Mouse (Mus musculus) spleen, postnatal 10 days (tissue): ENCODE measurements around the gene Nucb1.
"Not testable (repeated sequence)": the region's sequence is repeated elsewhere in the genome, so short reads cannot be mapped to it uniquely, and the experiment has no call there.

ENCODE experiments used
- DNase-seq, 2 experiments: peaks; one replicate each; pipeline ENCODE4 v3.0.0; 2021 to 2022; ENCODE audit warnings: low spot score in 2 of 2

The Nucb1 gene

DNA sequence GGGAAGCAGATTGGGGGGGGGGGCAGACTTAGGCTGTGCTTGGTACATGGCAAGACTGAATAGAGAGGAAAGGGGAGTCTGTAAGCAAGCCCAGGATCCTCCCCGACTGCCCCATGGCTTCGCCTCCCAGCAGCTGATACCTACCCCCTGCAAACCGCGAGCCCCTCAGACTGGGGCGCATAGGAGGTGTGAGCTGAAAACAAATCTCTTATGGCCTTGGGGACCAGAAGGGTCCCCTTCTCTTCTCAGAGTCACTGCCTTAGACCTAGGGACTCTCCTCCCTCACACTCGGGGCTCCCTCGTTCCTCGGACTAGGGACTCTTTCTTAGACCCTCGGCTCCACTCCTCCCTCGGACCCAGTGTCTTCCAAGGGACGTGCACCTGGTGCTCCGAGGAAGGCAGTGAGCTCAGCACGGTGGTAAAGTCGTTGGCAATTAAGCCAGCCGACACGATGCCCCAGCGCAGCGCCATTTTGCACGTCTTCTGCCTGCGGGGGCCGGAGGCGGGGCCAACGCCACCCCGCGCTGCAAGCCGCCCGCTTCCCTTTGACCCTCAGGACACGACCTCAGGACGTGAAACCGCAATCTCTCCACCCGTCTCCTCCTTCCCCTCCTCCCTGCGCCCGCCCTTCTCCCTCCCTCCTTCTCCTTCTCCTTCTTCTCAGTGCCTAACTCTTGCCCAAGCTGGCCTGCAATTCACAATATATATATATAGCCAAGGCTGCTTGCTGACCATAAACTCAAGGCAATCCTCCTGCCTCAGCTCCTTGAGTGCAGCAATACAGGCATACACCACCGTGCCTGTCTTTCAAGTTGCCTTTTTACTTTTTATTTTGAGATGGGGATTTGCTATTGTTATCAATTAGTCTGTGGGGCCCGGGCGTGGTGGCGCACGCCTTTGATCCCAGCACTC lies 21.7 kb downstream of the Nucb1 start, which contains the start of gene Dhdh:
Gene Dhdh, minus strand, starts transcription at position 513 of the 912 bp plus-strand sequence.
- DNase-seq = peak; percentile 49 to 71

DNA sequence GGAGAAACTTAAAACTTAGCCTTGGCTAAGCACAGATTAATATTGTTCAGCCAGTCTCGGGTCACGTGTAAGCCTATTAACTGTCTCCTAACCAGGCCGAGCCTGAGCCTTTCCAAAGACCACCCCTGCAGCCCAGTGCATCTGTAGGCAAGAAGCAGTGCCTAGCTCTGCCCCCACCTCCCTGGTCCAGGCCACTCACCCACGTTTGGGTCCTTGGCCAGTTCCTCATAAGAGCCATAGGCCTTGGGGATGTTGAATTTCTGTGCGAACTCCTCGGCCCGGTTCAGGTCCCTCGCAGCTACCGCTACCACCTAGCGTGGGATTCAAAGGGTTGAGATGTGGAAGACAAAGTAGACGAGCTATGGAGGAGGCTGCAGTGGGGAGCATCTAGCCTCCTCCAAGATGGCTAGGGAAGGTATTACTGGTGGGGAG lies 22.3 kb downstream of the Nucb1 start:
- DNase-seq = no peak

DNA sequence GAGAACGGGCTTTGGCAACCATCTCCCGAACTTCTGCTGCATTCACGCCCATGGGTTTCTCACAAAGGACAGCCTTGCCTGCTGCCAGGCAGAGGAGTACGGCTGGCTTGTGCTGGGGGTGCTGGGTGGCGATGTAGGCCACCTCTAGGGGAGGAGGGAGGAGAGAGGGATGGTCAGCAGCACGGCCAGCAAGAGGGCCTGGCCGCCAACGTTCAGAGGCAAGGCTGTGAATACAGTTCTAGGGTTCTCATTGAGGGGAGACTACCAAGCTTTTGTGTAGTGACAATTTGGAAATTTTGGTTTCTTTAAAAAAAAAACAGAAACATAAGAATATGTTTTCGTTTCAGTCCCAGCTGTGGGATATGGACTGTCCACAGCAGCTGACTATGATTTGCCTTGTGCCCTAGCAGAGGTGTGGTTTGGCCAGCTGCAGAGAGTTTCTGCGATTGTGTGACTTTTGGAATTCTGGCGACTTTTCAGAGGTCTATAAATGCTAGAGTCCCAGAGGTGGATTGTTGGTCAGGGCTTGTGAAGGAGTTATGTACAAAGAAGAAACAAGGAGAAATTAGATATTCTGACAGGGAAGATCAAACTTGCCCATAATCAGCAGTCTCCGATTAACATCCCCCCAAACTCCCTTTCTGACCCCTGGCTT lies 23.3 kb downstream of the Nucb1 start, which contains the start of gene Gm45808:
Gene Gm45808, minus strand, starts transcription at position 51 of the 655 bp plus-strand sequence.
- no peak for DNase-seq

DNA sequence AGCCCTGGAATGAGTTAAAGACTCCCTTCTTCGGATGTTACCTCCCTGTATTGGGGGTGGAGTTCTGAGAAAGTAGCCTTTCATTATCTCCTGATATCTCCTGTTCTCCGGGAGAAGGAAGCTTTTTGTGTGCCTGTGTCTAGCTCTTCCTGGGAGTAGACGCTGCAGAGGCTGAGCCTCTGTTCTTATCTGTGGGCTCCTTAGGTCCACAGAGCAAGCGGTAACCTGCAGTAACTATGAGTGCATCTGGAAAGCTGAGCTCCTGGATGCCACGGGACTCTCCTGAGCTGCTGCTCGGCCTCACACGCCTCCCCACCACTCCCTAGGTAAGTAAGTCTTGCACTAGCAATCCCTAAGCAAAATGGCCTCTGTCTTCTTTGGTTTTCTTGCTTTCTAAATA lies 24.0 kb downstream of the Nucb1 start:
- no peak for DNase-seq

DNA sequence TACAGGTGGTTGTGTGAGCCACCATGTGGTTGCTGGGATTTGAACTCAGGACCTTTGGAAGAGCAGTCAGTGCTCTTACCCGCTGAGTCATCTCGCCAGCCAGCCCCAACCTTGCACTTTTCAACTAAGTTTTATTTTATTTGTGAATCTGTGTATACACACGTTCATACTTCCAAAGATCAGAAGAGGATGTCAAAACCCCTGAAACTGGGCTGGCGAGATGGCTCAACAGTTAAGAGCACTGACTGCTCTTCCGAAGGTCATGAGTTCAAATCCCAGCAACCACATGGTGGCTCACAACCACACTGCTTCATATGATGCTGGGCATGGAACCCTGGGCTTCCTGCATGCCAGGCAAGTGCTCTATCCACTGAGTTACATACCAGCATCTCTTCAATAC lies 25.2 kb downstream of the Nucb1 start:
- not testable (repeated sequence) for DNase-seq

- no peak for DNase-seq
Observed at GRCm38 (mm10) chr7:45482166-45482565, 28.0 kb downstream of the Nucb1 start.

GRCm38 (mm10) chr7:45481374-45481927 lies 28.8 kb downstream of the Nucb1 start, which contains the start of gene Tulp2:
Gene Tulp2, plus strand, starts transcription at chr7:45481877.
- peak; percentile 57 to 80 for DNase-seq

DNA sequence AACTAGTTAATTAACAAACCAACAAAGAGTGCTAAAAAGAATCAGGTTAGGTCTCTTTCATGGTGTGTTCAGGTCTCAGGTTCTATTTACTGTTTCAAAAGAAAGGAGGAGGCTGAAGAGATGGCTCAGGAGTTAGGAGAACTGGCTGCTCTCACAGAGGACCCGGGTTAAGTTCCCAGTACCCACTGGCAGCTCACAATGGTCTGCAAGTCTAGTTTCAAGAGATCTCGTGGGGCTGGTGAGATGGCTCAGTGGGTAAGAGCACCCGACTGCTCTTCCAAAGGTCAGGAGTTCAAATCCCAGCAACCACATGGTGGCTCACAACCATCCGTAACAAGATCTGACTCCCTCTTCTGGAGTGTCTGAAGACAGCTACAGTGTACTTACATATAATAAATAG lies 29.9 kb downstream of the Nucb1 start:
- DNase-seq = not testable (repeated sequence)

GRCm38 (mm10) chr7:45478774-45479173 lies 31.4 kb downstream of the Nucb1 start:
- no peak for DNase-seq

GRCm38 (mm10) chr7:45477003-45477402 lies 33.2 kb downstream of the Nucb1 start:
- DNase-seq = peak; percentile 45 to 80

DNA sequence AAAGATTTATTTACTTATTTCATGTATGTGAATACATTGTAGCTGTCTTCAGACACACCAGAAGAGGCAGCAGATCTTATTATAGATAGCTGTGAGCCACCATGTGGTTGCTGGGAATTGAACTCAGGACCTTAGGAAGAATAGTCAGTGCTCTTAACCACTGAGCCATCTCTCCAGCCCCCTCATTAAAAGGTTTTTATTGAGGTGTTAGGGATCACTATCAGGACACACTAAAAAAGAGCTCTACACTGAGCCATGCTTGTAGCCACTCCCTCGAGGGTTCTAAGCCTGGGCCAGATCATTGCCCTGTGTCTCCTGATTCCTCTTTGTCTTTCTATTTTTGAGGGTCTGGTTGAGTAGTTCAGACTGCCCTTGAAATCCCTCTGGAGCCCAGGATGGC lies 33.8 kb downstream of the Nucb1 start:
- DNase-seq = no peak

DNA sequence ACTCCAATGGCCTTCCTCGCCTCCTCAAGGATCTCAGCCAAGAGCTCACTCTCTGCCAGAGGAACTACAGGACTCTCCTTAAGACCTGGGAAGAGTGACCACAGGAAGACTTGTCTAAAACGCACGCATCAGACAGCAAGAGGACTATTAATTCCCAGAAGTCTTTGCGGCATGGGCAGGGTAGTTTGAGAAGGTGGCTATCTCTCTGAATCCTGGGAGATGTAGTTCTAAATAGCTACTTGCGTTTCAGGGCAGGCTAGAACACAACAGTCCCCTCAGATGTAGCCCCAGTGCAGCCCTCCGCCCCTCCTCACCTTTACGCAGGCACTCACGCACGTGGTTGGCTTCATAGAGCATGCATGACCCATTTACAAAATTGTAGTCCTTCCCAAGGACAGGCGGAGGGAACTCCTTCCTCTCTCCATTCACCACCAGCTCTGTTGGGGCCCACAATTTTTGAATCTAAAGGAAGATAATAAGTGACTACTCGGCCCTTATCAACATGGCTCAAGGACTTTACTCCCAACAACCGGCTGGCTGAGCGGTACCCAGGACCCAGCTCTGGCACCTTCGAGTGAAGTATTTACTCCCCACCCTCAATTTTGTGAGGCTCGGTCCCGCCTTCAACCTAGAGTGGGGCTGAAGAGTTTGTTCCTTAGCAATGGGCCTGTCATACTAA lies 34.8 kb downstream of the Nucb1 start:
- no peak for DNase-seq

DNA sequence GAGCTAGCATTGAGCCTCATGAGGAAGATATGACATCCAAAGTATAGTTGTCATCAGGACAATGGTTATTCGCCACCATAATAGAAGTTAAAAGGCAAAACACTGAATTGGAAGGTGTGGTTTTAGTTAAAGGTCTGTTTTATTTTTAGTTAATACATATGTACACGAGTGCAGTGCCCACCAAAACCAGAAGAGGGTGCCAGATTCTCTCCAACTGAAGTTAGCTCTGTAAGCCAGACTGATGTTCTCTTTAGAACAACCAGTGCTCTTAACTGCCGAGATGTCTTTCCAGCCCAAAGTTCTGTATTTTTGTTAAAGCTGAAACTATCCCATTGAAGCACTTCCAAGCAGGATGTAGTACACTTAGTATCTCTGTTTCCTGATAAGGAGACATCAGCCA lies 39.3 kb downstream of the Nucb1 start:
- peak; percentile 79 to 90 for DNase-seq

DNA sequence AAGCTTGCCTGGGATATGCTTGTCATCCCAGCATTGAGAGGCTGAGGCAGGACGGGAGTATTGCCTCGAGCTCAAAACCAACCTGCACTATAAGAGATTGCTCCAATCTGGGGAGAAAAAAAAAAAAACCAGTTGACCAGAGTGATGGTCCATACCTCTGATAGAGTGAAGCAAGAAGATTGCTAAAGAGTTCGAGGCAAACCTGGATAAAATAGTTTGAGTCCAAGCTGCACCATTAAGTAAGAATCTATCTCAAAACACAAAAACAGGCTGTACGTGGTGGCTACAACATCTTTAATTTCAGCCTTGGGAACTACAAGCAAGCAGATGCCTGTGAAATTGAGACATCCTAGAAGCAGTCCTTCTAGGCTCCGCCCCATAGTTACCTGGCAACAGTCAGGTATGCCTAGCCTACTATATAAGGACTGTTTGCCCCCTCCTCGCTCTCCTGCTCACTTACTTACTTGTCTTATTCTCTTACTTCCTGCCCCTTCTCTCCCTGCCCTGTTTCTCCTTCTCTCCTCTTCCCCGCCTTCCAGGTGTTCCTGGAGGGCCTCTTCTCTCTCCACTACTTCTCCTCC lies 43.0 kb downstream of the Nucb1 start:
- DNase-seq = no peak

GRCm38 (mm10) chr7:45466283-45467089 lies 43.7 kb downstream of the Nucb1 start, which contains the start of gene Bax:
Gene Bax, minus strand, starts transcription at chr7:45466898.
- DNase-seq = peak; percentile 91 to 97

GRCm38 (mm10) chr7:45465549-45465948 lies 44.7 kb downstream of the Nucb1 start:
- DNase-seq = no peak

GRCm38 (mm10) chr7:45465112-45465511 lies 45.1 kb downstream of the Nucb1 start:
- no peak for DNase-seq

DNA sequence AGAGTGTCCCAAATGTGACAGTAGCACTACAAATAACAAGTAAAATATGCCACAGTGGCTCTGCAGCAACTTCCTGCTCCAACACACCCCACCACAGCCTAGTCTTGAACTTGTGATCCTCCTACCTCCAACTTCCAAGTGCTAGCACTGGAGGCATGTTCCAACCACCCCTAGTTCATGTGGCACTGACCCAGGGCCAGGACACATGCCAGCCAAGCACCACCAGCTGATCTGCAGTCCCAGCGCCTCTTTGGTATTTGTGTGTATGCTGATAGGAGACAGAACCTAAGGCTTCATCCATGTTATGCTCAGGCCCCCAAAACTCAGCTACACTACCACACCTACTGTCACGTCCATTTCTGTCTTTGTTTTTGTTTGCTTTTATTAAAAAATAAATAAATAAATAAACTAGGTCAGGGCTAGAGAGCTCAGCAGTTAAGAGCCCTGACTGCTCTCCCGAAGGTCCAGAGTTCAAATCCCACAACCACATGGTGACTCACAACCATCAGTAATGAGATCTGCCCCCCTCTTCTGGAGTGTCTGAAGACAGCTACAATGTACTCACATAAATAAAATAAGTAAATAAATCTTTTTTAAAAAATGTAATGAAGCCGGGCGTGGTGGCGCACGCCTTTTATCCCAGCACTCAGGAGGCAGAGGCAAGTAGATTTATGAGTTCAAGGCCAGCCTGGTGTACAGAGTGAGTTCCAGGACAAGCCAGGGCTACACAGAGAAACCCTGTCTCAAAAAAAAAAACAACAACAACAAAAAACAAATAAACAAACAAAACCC lies 46.0 kb downstream of the Nucb1 start:
- no peak for DNase-seq

- DNase-seq = not testable (repeated sequence)
Observed at GRCm38 (mm10) chr7:45462868-45463267, 47.3 kb downstream of the Nucb1 start.

GRCm38 (mm10) chr7:45462325-45462724 lies 47.9 kb downstream of the Nucb1 start:
- no peak for DNase-seq
